Mouse (Mus musculus) heart, postnatal 25 days (tissue): ENCODE results near the gene Wdr45. TPM values are rescaled to one million over a fixed set of nuclear protein-coding genes. Genes with fewer than 3 reads are reported as not detected.
A peak's percentile ranks its signal among the peaks of the same experiment; 100 is the strongest.
"Not testable (repeated sequence)": the region's sequence is repeated elsewhere in the genome, so short reads cannot be mapped to it uniquely, and the experiment has no call there.

Source experiments
- DNase-seq: peaks from one replicate; pipeline ENCODE4 v3.0.0; 2022; ENCODE audit warnings: low spot score
- intact Hi-C: fragments of 180-260 bp; cut with DNase I; formaldehyde crosslinking; loops from one replicate; pipeline ENCODE4 v1.15.1; 2025
- total RNA-seq, 2 experiments: library from RNA; stranded (reverse); gene quantifications; 2 replicates each; pipeline ENCODE4 v1.2.3; 2021

Gene Wdr45
- 10 to 100 TPM; 34.4 to 44.8 TPM for total RNA-seq

DNA sequence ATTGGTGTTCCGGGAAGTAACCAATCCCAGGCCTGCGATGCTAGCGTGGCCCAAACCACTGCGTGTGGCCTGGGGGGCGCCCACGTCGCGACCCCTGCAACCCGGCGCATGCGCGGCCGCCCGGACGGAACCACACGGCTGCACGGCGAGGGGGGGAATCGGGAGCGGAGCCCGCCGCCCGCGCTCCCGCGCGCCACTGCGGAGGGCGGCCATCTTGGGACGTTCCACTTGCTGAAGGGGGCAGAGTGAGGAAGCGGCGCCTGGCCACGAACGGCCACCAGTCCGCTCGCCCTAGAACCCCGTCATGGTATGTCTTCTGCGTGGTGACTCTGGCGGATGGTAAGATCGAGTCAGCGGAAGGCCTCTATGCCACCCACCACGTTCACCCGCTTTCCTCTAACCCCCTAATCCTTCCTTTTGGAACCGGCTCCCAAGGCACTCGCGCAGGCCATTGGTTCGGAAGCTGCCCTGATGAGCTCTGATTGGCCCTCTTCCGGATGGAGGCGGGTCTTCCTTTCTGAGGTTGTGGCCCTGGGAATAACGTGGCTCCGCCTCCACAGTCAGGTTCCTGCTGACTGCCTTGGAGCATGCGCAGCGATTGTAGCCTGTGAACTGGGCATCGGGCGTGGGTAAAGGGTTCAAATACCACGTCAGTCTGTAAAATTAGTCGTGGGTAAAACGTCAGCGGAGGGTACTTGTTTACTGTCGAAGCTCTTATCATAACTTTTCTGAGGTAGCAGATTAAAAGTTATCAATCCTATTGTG lies at the start of gene Wdr45:
Gene Wdr45 (plus strand): TSS at position 199 of the 765 bp plus-strand sequence.
- intact Hi-C loops = not testable (repeated sequence)
- peak; percentile 89 for DNase-seq

DNA sequence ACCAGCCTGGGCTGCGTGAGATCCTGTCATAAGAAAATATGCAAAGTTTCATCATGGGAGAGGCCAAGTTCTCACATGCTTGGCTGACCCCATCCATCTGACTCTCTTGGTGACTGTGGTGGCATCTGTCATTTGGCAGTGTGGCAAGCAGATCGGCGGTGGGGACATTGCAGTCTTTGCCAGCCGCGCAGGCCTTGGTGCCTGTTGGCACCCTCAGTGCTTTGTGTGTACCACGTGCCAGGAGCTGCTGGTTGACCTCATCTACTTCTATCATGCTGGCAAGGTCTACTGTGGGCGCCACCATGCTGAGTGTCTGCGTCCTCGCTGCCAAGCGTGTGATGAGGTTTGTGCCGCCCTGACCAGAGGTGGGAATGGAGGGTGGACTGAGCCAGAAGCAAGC lies 49.3 kb upstream of the Wdr45 start:
- no peak for DNase-seq
- intact Hi-C loops = no loop called here

DNA sequence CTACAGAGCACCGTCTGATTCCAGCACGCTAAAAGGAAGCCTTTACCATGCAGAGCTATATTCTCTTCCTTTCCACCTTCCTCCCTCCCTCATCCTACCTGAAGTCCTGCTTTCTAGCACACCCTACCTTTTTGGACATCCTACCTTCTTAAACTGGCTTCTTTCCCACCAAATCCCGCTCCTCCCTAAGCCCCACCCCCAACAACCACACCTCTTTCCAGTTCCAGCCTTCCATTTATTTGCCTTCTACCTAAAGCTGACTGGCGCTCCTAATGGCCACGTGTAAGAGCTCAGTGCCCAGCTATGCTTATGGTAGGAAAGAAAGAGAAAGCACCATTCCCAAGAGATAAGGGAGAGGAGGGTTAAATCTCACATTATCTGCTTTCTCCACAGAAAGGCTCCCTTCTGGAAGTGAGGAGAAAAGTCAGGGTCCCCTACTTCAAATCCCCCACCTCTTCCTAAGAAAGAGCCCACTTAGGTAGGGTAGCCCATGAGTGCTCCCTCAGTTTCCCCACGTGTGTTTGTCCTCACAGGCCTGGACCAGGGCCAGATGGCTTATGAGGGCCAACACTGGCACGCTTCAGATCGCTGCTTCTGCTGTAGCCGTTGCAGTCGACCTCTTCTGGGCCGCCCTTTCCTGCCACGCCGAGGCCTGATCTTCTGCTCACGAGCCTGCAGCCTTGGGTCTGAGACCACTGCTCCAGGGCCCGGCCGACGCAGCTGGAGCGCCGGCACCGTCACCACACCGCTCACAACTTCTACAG lies 48.2 kb upstream of the Wdr45 start:
- DNase-seq = no peak
- intact Hi-C loops = no loop called here

DNA sequence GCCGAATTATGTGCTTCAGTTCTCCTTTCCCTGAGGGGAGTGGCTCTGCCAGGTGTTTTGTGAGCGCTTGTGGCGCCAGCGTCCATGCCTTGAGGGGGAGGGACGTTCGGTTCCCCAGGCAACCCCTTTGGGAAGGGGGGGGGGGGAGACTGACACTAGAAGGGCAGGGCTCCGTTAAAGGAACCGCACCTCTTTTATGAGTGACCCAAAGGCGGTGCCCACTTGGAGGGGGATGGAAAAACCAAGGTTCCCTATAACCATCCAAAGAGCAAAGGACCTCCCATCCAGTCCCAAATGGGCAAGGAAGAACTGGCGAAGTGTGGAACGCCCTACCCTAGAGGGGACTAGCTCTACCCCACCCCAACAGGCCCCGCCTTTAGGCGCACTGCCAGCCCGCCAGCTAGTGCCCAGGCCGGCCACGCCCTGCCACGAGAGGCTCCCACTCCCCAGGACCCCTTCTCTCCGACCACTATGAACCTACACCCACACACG lies 43.7 kb upstream of the Wdr45 start:
- intact Hi-C loops = no loop called here
- peak; percentile 64 for DNase-seq

DNA sequence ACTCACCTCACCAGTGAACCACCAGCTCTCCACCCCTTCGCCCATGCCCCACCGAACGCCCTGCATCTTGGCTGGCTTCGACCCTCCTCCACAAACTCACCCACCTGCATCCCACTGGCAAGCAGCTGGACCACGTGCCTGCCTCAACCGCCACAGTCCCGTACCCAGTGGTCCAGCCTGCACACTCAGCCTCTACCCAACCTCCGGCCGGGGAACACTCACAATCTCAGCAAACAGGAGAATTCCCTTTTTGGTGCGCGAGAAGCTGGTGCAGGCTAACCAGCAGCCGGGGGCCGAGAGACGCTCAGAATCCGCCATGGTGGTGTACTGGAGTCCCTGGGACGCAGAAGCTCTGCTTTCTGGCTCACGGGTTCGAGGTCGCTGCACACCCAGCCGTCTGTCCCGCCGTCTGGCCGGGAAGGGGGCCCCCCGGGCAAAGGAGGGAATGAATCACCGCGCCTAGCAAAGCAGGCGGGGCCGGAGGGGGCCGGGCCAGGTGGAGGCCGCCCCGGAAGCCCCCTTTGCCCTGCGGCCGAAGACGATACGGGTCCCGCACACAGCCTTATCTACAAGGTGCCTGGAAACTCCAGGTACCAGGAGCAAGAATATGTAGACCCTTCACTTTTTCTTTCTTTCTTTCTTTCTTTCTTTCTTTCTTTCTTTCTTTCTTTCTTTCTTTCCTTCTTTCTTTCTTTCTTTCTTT lies 43.1 kb upstream of the Wdr45 start, which contains the start of gene Plp2:
Gene Plp2 (minus strand): TSS at position 470 of the 703 bp plus-strand sequence.
- intact Hi-C loops = no loop called here
- DNase-seq = no peak

DNA sequence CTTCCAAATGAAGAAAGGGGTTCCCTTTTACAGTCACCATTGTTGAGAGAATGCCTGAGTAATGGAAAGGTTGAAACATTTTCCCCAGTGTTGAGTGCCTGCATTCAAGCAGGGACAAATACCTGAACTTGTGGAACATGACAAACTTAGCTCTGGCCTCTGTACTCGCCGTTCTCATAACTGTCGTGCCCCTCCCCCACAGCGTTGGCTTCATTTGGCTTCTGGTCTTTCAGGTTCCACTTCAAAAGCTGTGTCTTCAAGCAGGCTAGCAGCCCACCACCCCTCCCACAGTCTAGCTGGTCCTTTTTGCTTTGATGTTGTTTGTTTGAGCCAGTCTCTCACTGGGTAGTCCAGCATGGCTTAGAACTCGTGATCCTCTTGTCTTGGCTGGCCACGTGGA lies 41.4 kb upstream of the Wdr45 start:
- intact Hi-C loops = no loop called here
- no peak for DNase-seq

DNA sequence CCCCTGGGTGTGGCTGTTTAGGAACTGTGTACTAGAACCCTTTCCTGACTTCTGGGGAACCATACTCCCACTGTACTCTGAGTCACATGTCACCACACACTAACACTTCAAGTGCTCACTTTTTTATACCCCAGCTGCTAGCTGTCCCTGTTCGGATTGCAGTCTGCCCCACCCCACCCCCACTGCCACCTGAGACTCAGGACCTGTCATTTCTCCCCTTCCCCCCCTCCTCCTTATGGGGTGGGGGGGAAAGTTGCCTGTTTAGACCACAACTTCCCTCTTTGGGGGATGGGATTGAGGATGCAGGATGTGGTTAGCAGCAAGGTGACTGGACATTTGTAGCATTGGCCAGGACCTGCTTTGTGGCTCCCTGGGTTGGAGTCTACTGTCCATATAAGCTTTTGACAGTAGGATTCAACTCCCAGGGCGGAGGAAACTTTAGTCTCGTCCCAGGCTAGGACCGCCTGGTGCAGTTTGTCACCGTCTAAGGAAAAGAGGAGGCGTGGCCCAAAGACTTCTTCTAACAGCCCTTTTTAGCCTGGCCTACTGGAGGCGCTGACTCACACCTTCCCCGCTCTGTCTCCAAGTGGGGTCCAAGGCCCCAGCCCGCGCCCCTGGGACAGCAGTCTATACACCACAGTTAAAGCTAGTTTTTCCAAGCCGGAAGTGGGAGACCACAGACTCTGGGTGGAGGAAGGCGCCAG lies 40.4 kb upstream of the Wdr45 start:
- intact Hi-C loops = no loop called here
- no peak for DNase-seq

DNA sequence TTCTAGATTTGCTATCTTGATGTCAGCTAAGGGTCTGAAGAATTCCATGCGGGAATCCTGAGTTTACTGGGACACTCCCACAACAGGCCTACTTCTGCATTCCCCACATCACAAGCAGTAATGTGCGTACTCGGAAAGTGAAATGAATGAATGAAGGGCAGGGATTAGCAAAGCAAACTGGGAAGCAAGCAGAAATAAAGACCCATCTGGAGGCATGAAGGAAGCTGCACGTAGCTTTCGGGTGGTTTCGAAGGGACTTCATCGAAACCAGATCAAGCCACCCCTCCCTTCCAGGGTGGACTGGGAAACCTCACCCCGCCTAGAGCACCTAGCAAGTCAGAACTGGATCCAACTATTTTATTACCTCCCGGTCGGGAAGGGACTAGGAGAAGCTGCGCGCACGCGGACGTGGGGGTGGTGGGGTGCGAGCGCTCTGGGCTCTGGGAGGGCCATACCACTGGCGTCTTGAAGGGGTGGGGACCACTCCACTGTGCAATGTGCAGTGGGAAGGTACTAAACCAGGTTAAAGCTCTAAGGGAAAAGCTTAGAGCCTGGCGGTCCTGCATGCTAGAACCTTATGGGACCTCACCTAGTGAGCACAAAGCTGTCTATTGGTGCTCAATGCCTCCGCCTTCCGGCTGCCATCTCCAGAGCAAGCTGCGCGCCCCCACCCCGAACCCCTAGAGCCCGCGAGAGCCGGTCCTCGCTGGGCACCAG lies 39.7 kb upstream of the Wdr45 start:
- DNase-seq = no peak
- intact Hi-C loops = no loop called here

DNA sequence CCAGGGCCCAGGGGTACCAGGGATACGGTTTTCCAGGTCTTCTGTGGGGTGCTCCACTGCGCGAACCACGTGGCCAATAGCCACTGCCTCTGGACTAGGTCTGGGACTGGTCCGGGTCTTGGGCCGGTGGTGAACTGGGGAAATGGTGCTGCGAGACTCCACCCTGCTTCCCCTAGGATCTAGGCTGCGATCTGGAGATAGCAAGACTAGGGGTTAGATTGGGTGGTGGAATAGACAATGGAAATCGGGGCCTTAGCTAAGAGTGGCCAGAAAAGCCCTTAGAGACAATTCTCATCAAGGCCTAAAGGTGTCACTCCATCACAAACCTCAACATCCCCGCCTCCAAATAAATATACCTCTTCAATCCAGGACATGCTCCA lies 39.1 kb upstream of the Wdr45 start:
- no peak for DNase-seq
- intact Hi-C loops = no loop called here

DNA sequence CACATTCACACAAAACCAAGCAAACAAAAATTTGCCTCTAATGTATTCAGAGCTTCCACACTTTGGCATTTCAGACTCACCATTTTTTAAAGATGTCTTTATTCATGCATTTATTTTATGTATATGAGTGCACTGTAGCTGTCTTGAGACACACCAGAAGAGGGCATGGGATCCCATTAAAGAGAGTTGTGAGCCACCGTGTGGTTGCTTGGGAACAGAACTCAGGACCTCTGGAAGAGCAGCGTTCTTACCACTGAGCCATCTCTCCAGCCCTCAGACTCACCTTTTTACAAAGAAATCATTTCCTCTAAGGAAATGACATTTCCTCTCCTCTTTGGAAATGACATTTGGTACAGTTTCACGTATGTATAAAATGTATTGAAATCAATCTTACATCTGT lies 35.1 kb upstream of the Wdr45 start:
- intact Hi-C loops = no loop called here

DNA sequence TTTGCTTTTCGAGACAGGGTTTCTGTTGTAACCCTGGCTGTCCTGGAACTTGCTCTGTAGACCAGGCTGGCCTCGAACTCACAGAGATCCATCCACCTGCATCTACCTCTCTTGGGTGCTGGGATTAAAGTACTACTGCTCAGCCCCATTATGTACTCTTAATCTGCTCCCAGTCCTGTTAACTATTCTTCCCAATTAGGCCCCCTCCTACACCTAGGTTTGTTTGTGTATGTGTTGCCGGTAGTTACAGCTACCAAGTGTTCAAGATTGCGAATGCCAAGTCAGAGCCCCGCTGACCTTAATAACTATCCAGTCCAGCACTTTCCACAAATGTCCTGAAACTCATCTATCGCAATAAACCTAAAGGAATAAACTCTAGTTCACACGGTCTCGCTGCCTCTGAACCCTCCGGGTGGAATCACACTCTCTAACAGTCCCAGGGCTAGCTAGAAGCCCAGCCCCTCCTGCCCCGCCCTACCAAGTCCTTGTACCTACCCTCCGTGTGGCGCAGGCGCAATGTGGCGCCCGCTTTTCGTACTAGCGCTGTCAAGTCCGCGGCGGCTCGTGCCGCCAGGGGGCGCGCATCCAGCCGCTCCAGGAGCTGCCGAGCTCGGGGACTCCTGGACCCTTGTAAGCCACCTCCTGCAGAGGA lies 34.6 kb upstream of the Wdr45 start:
- DNase-seq = peak; percentile 83
- intact Hi-C loops = loop anchor here (5.0 kb wide), 1 partner anchor 32 kb away; no protein-coding TSS in a partner anchor

More for the DNA sequence above, 35.1 kb upstream of the Wdr45 start:
- DNase-seq = no peak

DNA sequence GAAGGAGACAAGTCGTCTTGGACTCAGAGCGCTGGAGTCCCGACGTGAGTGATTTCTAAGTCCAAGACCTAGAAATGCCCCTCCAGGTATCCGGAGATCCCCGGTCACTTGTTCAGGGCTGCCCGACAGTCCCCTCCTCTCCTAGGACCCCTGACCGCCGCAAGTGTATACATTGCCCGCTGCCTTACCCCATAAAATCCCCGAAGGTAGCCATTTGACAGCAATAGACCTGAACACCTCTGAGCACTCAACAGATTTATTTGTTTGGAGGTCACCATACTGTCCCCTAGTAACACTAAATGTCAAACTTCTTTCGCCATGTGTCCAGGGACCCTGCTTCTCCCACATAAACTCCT lies 34.1 kb upstream of the Wdr45 start:
- intact Hi-C loops = loop anchor here (5.0 kb wide), 1 partner anchor 33 kb away; no protein-coding TSS in a partner anchor

DNA sequence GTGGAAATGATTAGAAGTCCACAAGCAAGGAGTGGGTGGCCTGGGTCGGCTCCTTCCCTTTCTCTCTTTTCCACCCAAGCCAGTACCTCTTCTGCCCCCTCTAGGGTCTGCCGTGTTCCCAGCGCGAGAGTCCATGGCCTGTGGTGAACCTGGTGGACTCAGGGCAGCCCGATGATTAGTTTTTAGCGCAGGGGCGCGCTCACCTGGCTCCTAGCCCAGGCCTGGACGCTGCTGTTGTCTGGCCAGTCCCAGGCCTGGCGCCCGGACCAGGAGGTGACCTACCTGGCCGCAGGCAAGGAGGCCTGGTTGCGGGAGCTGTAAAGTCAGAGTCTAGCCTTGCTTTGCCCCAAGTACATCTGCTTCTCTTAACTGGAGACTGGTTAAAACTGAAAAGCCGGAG lies 33.3 kb upstream of the Wdr45 start, which contains the start of gene Magix:
Gene Magix (minus strand): TSS at position 388 of the 400 bp plus-strand sequence.
- intact Hi-C loops = loop anchor here (5.0 kb wide), 1 partner anchor 34 kb away; no protein-coding TSS in a partner anchor
- DNase-seq = no peak

More for the DNA sequence above, 34.1 kb upstream of the Wdr45 start:
- DNase-seq = no peak

DNA sequence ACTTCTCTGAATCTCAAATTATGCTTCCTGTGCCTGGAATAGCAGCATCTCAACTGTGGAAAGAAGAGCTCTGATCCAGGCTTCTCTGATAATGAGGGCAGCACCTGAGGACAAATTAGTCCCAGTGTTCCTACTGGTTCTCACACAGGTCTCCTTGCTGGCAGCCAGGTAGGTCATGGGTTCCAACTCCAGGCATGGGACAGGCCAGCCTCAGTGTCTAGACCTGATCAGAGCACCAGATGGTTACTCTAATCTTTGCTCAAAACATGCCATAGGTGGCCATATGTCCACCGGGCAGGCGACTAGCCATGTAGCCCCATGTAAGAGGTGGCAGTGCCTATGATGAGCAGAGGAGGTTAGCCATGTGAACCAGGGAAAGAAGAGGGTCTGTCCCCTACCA lies 25.8 kb upstream of the Wdr45 start:
- intact Hi-C loops = no loop called here
- DNase-seq = no peak

DNA sequence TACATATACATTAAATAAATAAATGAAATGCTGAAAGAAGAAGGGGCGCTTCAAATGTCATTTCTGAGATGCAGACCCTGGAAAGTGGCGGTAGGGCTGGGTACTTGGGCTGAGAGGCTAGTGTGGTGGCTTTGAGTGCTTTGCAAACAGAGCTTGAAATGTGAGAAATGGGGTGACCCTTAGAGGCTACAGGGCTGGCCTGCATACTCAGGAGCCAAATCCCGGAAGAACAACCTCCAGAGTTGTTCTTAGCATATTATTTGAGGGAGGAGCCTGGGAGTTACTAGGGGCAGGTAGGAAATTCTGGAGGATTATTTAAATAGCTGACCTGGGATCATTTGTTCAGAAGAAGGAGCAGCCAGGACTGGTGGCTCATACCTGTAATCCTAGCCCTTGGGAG lies 23.6 kb upstream of the Wdr45 start:
- intact Hi-C loops = loop anchor here (2.0 kb wide), 1 partner anchor 218 kb away; no protein-coding TSS in a partner anchor
- no peak for DNase-seq

DNA sequence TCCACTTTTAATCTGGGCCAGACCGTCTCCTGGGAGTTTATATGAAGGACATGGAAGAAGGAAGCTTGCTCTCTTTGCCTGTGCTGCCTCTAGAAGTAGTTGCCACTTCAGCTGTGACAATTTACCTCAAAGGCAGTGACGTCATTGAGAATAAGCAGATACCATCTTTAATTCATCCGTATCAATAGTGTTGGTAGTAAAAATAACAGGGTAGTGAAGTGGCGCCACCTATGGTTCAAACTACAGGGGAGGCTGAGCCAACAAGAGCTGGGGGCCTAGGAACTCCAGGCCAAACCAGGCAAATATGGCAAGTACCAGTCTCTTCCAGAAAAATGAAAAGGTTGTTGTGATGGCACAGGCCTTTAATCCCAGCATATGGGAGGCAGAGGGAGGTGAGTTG lies 21.3 kb upstream of the Wdr45 start:
- no peak for DNase-seq

DNA sequence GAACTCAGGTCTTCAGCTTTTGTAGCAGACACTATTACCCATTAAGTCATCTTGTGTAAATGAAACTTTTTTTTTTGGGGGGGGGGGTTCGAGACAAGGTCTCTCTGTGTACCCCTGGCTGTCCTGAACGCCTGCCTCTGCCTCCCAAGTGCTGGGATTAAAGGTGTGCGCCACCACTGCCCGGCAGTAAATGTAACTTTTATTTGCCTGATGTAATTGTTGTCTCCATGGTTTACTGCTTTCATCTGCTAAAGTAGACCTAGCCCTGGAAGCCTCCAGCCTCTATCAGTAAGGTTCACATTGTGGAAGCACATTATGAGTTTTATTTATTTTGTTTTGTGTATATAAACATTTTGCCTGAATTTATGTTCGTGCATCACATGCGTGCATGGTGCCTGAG lies 17.6 kb upstream of the Wdr45 start:
- intact Hi-C loops = loop anchor here (5.0 kb wide), 2 partner anchors 94 to 274 kb away; no protein-coding TSS in a partner anchor

More for the DNA sequence above, 21.3 kb upstream of the Wdr45 start:
- intact Hi-C loops = loop anchor here (1.0 kb wide), 1 partner anchor 45 kb away; no protein-coding TSS in a partner anchor

DNA sequence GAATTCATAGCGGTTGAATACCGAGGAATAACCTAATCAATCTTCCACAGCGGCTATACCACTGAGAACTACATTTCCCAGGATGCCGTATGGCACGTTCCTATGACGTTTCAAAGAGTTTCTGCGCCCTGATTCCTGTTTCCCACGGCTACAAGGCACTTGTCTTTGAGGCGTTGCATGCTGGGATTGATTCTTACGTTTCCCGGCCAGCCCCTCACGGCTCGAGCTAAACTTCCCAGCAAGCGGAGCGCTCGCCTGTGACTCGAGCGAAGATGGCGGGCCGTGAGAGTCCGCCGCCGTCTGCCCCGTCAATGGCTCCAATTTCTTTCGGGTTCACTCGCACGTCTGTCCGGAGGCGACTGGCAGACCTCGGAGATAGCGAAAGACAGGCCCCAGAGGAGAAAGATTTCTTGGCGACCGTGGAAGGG lies 17.2 kb upstream of the Wdr45 start, which contains the start of gene Gpkow:
Gene Gpkow (plus strand): TSS at position 178 of the 428 bp plus-strand sequence.
- peak; percentile 73 for DNase-seq
- intact Hi-C loops = loop anchor here (5.0 kb wide), 2 partner anchors 95 to 275 kb away; no protein-coding TSS in a partner anchor

More for the DNA sequence above, 17.6 kb upstream of the Wdr45 start:
- DNase-seq = no peak
